Mouse (Mus musculus) left cerebral cortex, postnatal 4 days (tissue): ENCODE results near the gene BC147527. TPM values are rescaled to one million over a fixed set of nuclear protein-coding genes. Genes with fewer than 3 reads are reported as not detected.
"Not testable (repeated sequence)": the region's sequence is repeated elsewhere in the genome, so short reads cannot be mapped to it uniquely, and the experiment has no call there.

Source experiments
- DNase-seq: peaks from one replicate; pipeline ENCODE4 v3.0.0-alpha.2; 2022
- intact Hi-C: fragments of 180-260 bp; cut with DNase I; formaldehyde crosslinking; loops from one replicate; pipeline ENCODE4 v1.15.1; 2025
- total RNA-seq, 2 experiments: library from RNA; stranded (reverse); gene quantifications; 2 replicates each; pipeline ENCODE4 v1.2.3; 2021

The BC147527 gene
- not detected for total RNA-seq

- no peak for DNase-seq
- intact Hi-C loops = no loop called here
Measured at GRCm38 (mm10) chr13:120299991-120300442, at the start of gene BC147527. TSS of gene BC147527 (plus strand) at chr13:120300392.

GRCm38 (mm10) chr13:120251208-120251924, 48.8 kb upstream of the BC147527 start:
- DNase-seq, intact Hi-C loops: not testable (repeated sequence)

GRCm38 (mm10) chr13:120258817-120259658, 41.2 kb upstream of the BC147527 start:
- intact Hi-C loops, DNase-seq: not testable (repeated sequence)

- not testable (repeated sequence) for DNase-seq
Measured at GRCm38 (mm10) chr13:120259718-120260117, 40.5 kb upstream of the BC147527 start.

GRCm38 (mm10) chr13:120262870-120263269, 37.3 kb upstream of the BC147527 start, which contains the start of gene AF067061:
TSS of gene AF067061 (plus strand) at chr13:120263114.
- DNase-seq, intact Hi-C loops: not testable (repeated sequence)

More at GRCm38 (mm10) chr13:120259718-120260117, 40.5 kb upstream of the BC147527 start:
- intact Hi-C loops = not testable (repeated sequence)

- DNase-seq, intact Hi-C loops: not testable (repeated sequence)
Measured at GRCm38 (mm10) chr13:120277837-120278236, 22.4 kb upstream of the BC147527 start.

- intact Hi-C loops = no loop called here
- DNase-seq = no peak
Measured at GRCm38 (mm10) chr13:120278784-120279183, 21.4 kb upstream of the BC147527 start.

GRCm38 (mm10) chr13:120299324-120299894, 783 bp upstream of the BC147527 start:
- no peak for DNase-seq
- intact Hi-C loops = no loop called here

GRCm38 (mm10) chr13:120300853-120301252, 661 bp downstream of the BC147527 start:
- intact Hi-C loops = no loop called here
- DNase-seq = no peak

- DNase-seq = no peak
- intact Hi-C loops = no loop called here
Measured at GRCm38 (mm10) chr13:120310749-120311148, 10.6 kb downstream of the BC147527 start.

GRCm38 (mm10) chr13:120313584-120313983, 13.4 kb downstream of the BC147527 start:
- intact Hi-C loops = no loop called here
- no peak for DNase-seq

GRCm38 (mm10) chr13:120316578-120316977, 16.4 kb downstream of the BC147527 start, which contains the start of gene Tcstv3:
TSS of gene Tcstv3 (plus strand) at chr13:120316878.
- intact Hi-C loops, DNase-seq: not testable (repeated sequence)

GRCm38 (mm10) chr13:120320183-120320582, 20.0 kb downstream of the BC147527 start:
- intact Hi-C loops = no loop called here
- no peak for DNase-seq

- DNase-seq = no peak
- intact Hi-C loops = no loop called here
Measured at GRCm38 (mm10) chr13:120320721-120321120, 20.5 kb downstream of the BC147527 start.

Other genes starting within 250 kb of the BC147527 start
- not detected for gene Gm21188, start 248.2 kb upstream of the BC147527 start, total RNA-seq
- gene Gm20767, start 160.1 kb upstream of the BC147527 start, total RNA-seq = not detected
- gene Gm21818, start 128.0 kb upstream of the BC147527 start, total RNA-seq = not detected
- not detected for gene Gm21762, start 84.4 kb upstream of the BC147527 start, total RNA-seq
- gene Gm21731, start 61.3 kb upstream of the BC147527 start, total RNA-seq = not detected
- not detected for gene AF067061, start 37.3 kb upstream of the BC147527 start, total RNA-seq
- gene Tcstv3, start 16.5 kb downstream of the BC147527 start, total RNA-seq = not detected